Mouse (Mus musculus): ENCODE data around the gene Bag2. TPM values are rescaled to one million over a fixed set of nuclear protein-coding genes. Genes with fewer than 3 reads are reported as not detected.

Bag2 gene
- polyA plus RNA-seq, 1 experiment = 14.6 TPM

GRCm38 (mm10) chr1:33701244-33701643 lies 56.4 kb downstream of the Bag2 start:
- H3K27me3 ChIP-seq (ENCODE audit: control insufficient read depth, insufficient read depth, low read length, poor library complexity, severe bottlenecking) = no peaks in the 10 kb centered on the region
- no peak for TF ChIP-seq EP300 (IDR thresholded peaks at IDR 0.05; ENCODE audit: insufficient read depth, low read depth, low read length)
- no peak for TF ChIP-seq POLR2A (IDR thresholded peaks at IDR 0.05; ENCODE audit: insufficient read depth, low read length)
- TF ChIP-seq CTCF (IDR thresholded peaks at IDR 0.05; ENCODE audit: low read depth, low read length) = no peak
- H3K4me1 ChIP-seq (ENCODE audit: control insufficient read depth, insufficient read depth, low read length) = no peaks in the 10 kb centered on the region
- no peak overlapping the region for H3K4me3 ChIP-seq (ENCODE audit: low read depth, low read length)
- no peak overlapping the region for H3K9ac ChIP-seq (ENCODE audit: low read depth, poor library complexity, severe bottlenecking)
- no peaks in the 10 kb centered on the region for H3K9me3 ChIP-seq (replicated peaks; ENCODE audit: control insufficient read depth, insufficient read depth, low read length, poor library complexity, severe bottlenecking)
- no peaks in the 10 kb centered on the region for H3K36me3 ChIP-seq (ENCODE audit: control insufficient read depth, insufficient read depth, low read length, poor library complexity, severe bottlenecking)
- no peak overlapping the region for H3K27ac ChIP-seq (ENCODE audit: insufficient read depth, low read length)

- no peaks in the 10 kb centered on the region for H3K9me3 ChIP-seq (replicated peaks; ENCODE audit: control insufficient read depth, insufficient read depth, low read length, poor library complexity, severe bottlenecking)
- no peaks in the 10 kb centered on the region for H3K4me1 ChIP-seq (ENCODE audit: control insufficient read depth, insufficient read depth, low read length)
- H3K27ac ChIP-seq (ENCODE audit: insufficient read depth, low read length) = no peak overlapping the region
- no peak for TF ChIP-seq POLR2A (IDR thresholded peaks at IDR 0.05; ENCODE audit: insufficient read depth, low read length)
- TF ChIP-seq CTCF (IDR thresholded peaks at IDR 0.05; ENCODE audit: low read depth, low read length) = no peak
- no peak for TF ChIP-seq EP300 (IDR thresholded peaks at IDR 0.05; ENCODE audit: insufficient read depth, low read depth, low read length)
- no peak overlapping the region for H3K4me3 ChIP-seq (ENCODE audit: low read depth, low read length)
- H3K9ac ChIP-seq (ENCODE audit: low read depth, poor library complexity, severe bottlenecking) = no peak overlapping the region
- H3K36me3 ChIP-seq (ENCODE audit: control insufficient read depth, insufficient read depth, low read length, poor library complexity, severe bottlenecking) = no peaks in the 10 kb centered on the region
- no peaks in the 10 kb centered on the region for H3K27me3 ChIP-seq (ENCODE audit: control insufficient read depth, insufficient read depth, low read length, poor library complexity, severe bottlenecking)
Measured at GRCm38 (mm10) chr1:33696016-33696415, 61.6 kb downstream of the Bag2 start.

Other genes starting within 250 kb of the Bag2 start
- 38.4 and 39.3 TPM in 2 replicates for gene Prim2, start 88.0 kb downstream of the Bag2 start, polyA plus RNA-seq (2011; ENCODE audit: insufficient read depth, insufficient read length, low read depth, missing spikeins)
- gene Rab23, start 37.9 kb downstream of the Bag2 start, polyA plus RNA-seq (2011; ENCODE audit: insufficient read depth, insufficient read length, low read depth, missing spikeins) = 43.6 and 46.8 TPM in 2 replicates
- gene Zfp451, start 56.8 kb upstream of the Bag2 start, polyA plus RNA-seq (2011; ENCODE audit: insufficient read depth, insufficient read length, low read depth, missing spikeins) = 72.4 and 73.2 TPM in 2 replicates
- gene Bend6, start 150.0 kb upstream of the Bag2 start, polyA plus RNA-seq (2011; ENCODE audit: insufficient read depth, insufficient read length, low read depth, missing spikeins) = 5.4 and 6.9 TPM in 2 replicates
- gene Dst, start 150.4 kb upstream of the Bag2 start, polyA plus RNA-seq (2011; ENCODE audit: insufficient read depth, insufficient read length, low read depth, missing spikeins) = 287 and 296 TPM in 2 replicates